Comparison of ENCODE assay signal across 21 mouse cellular contexts in the genomic region with DNA sequence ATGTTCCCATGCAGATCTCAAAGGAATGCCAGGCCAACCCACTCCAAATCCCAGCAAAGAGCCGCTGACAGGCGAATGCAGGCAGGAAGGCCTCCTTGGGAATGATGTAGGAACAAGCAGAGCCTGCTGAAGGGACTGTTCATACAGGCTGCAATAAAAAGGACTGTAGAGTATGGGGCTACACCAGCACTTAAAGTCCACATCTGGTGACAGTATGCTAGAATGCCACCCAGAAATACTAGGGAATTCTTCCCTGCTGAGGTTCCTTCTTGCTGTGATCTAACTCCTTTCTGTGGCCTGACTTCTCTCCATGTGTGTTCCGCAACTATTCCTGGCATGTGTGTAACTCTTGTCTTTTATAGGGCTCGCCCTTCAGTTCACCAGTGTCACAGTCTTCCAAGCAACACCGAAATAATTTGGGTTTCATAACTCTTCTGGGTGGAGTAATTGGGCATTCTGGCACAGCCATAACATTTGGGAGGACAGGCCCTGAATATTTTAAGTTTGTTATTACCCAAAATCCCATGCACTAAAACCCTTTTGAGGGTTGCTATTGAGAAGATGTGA. TPM values are rescaled to one million over a fixed set of nuclear protein-coding genes. Genes with fewer than 3 reads are reported as not detected.
DNase-seq lines count a peak whose midpoint lies in the region; ATAC-seq and TF ChIP-seq lines count a peak whose summit lies in the region.
"Had no signal": no experiment of that assay in that cellular context is flagged by ENCODE, and none has a peak within 500 bp of the region (broad histone marks: within the 10 kb centered on the region; RNA-seq: fewer than 3 reads in every experiment).

No protein-coding gene starts in this region.

- no peak overlapping the region for H3K9ac ChIP-seq in limb, embryonic 12.5 days (replicated peaks)
- H3K9ac ChIP-seq: forebrain, postnatal 0 days; kidney, embryonic 15.5 days; liver, embryonic 12.5 days; midbrain, embryonic 13.5 days had no signal

- H3K4me3 ChIP-seq in gastrocnemius, adult 2 months: no peak overlapping the region
- H3K4me3 ChIP-seq in limb, embryonic 12.5 days (replicated peaks): no peak overlapping the region
- H3K4me3 ChIP-seq: kidney, embryonic 15.5 days; liver, embryonic 12.5 days; midbrain, embryonic 13.5 days had no signal

- intact Hi-C loops in gastrocnemius, adult 2 months (cut with DNase I): no loop called here

- no peaks in the 10 kb centered on the region for H3K27me3 ChIP-seq in limb, embryonic 12.5 days
- H3K27me3 ChIP-seq: kidney, embryonic 15.5 days; liver, embryonic 12.5 days; midbrain, embryonic 13.5 days had no signal

- H3K36me3 ChIP-seq in limb, embryonic 12.5 days: no peaks in the 10 kb centered on the region
- H3K36me3 ChIP-seq: kidney, embryonic 15.5 days; liver, embryonic 12.5 days; midbrain, embryonic 13.5 days had no signal

- WGBS in limb, embryonic 12.5 days: 79% methylated on average over 5 of the region's 5 CpGs

- no peak overlapping the region for H3K4me2 ChIP-seq in limb, embryonic 12.5 days
- H3K4me2 ChIP-seq: heart, embryonic 11.5 days; kidney, embryonic 15.5 days; liver, embryonic 12.5 days; midbrain, embryonic 13.5 days had no signal

- TF ChIP-seq CTCF in gastrocnemius, adult 2 months (IDR thresholded peaks at IDR 0.05): no peak

- peak; percentile 3 for DNase-seq in adrenal gland, adult 2 months
- DNase-seq in adrenal gland, postnatal 36 days: no peak
- no peak for DNase-seq in gastrocnemius, adult 2 months
- DNase-seq in gastrocnemius, postnatal 10 days: no peak
- DNase-seq in kidney, postnatal 36 days: no peak
- no peak for DNase-seq in urinary bladder, postnatal 4 days (ENCODE audit: low spot score in 2 of 2)
- DNase-seq: cerebellum, adult 2 months; cerebellum, postnatal 25 days; forebrain, postnatal 0 days; heart, adult 11 months; kidney, postnatal 4 days; lung, adult 18-20 months; lung, postnatal 10 days had no signal

- ATAC-seq in limb, embryonic 12.5 days (ENCODE audit: insufficient number of reproducible peaks, insufficient read depth, low FRiP score, low TSS enrichment, low read depth): no peak
- ATAC-seq: forebrain, postnatal 0 days; intestine, postnatal 0 days; liver, embryonic 12.5 days; midbrain, embryonic 13.5 days had no signal

- H3K4me1 ChIP-seq in limb, embryonic 12.5 days (replicated peaks): peaks cover 10% of the 10 kb centered on the region; the same call in 1 of the 2 replicates
- H3K4me1 ChIP-seq: kidney, embryonic 15.5 days; liver, embryonic 12.5 days; midbrain, embryonic 13.5 days had no signal

- H3K9me3 ChIP-seq in limb, embryonic 12.5 days: no peaks in the 10 kb centered on the region
- H3K9me3 ChIP-seq: midbrain, embryonic 13.5 days had no signal

- H3K27ac ChIP-seq in gastrocnemius, adult 2 months: peak overlapping the region; percentile 58
- H3K27ac ChIP-seq in limb, embryonic 12.5 days: peak overlapping the region; percentile 41; the same call in 1 of the 2 replicates
- H3K27ac ChIP-seq: kidney, embryonic 15.5 days; liver, embryonic 12.5 days; midbrain, embryonic 13.5 days had no signal

RNA-seq across cellular contexts. Expression of gene Cpne8, which starts 32.1 kb away (rescaled TPM):
- 1 to 10 TPM; 6.3 to 9.3 TPM for total RNA-seq in adrenal gland, adult 2 months (2021)
- polyA plus RNA-seq in adrenal gland, adult 2 months (2012; rRNA removed): 7.2 and 7.3 TPM in 2 replicates
- total RNA-seq in adrenal gland, postnatal 36 days (2021): 1 to 10 TPM; 6.6 to 7.6 TPM
- 1 to 10 TPM; 2.5 to 3.4 TPM for total RNA-seq in gastrocnemius, adult 2 months (2021)
- 1 to 10 TPM; 4.2 to 4.6 TPM for total RNA-seq in gastrocnemius, postnatal 10 days (2021)
- 4.8 and 5.2 TPM in 2 replicates for polyA plus RNA-seq in limb, embryonic 12.5 days (2016; fragmentation: Nextera tagmentation; extraction: Ambion mirVana)
- total RNA-seq: monocyte, adult 5-6 weeks; neutrophil, adult 5-6 weeks had no signal
